Mouse (Mus musculus) liver, postnatal 0 days (tissue): ENCODE data around the gene Nwd1. TPM values are rescaled to one million over a fixed set of nuclear protein-coding genes. Genes with fewer than 3 reads are reported as not detected.
A peak's percentile ranks its signal among the peaks of the same experiment; 100 is the strongest.

Experiments used
- ATAC-seq: fragments of 200-750 bp; cut with Nextera tagmentation; 2 replicates; pipeline ENCODE4 v1.8.0; 2017; ENCODE audit warnings: mild to moderate bottlenecking, moderate library complexity
- DNase-seq: peaks from one replicate; pipeline ENCODE4 v3.0.0-alpha.2; 2016
- H3K27ac ChIP-seq: fragments of 300-500 bp; sonication (generic); 2 replicates; pipeline ENCODE4 v1.5.1; 2014; ENCODE audit warnings: antibody characterized with exemption, moderate library complexity, mild to moderate bottlenecking, low read depth
- H3K27me3 ChIP-seq: fragments of 300-500 bp; sonication (generic); 2 replicates; pipeline ENCODE4 v1.6.1; 2014; ENCODE audit warnings: low read length, control low read depth, mixed read lengths; ENCODE audit not compliant: insufficient read depth
- H3K36me3 ChIP-seq: fragments of 300-500 bp; sonication (generic); replicated peaks from 2 replicates; pipeline ENCODE4 v1.6.1; 2014; ENCODE audit warnings: mild to moderate bottlenecking, control low read depth, low read length, moderate library complexity, mixed read lengths; ENCODE audit not compliant: insufficient read depth
- H3K4me1 ChIP-seq: fragments of 300-500 bp; sonication (generic); 2 replicates; pipeline ENCODE4 v1.6.1; 2014; ENCODE audit warnings: antibody characterized with exemption, mild to moderate bottlenecking, control low read depth; ENCODE audit not compliant: insufficient read depth
- H3K4me2 ChIP-seq: fragments of 300-500 bp; sonication (generic); 2 replicates; pipeline ENCODE4 v1.6.1; 2014; ENCODE audit warnings: low read depth, mild to moderate bottlenecking, low read length, moderate library complexity, mixed read lengths
- H3K4me3 ChIP-seq: fragments of 300-500 bp; sonication (generic); 2 replicates; pipeline ENCODE4 v1.5.1; 2014; ENCODE audit warnings: low read depth, low read length
- H3K9ac ChIP-seq: fragments of 300-500 bp; sonication (generic); replicated peaks from 2 replicates; pipeline ENCODE4 v1.6.1; 2014; ENCODE audit warnings: mild to moderate bottlenecking, moderate library complexity
- H3K9me3 ChIP-seq: fragments of 300-500 bp; sonication (generic); 2 replicates; pipeline ENCODE4 v1.6.1; 2016; ENCODE audit warnings: mild to moderate bottlenecking, control low read depth, low read length, mixed read lengths
- CTCF ChIP-seq: sonication (generic); IDR thresholded peaks from 2 replicates; pipeline ENCODE4 v1.5.1; 2016; ENCODE audit warnings: antibody characterized with exemption, low read depth
- EP300 ChIP-seq: IDR thresholded peaks from 2 replicates; pipeline ENCODE4 v1.6.1; 2016; ENCODE audit warnings: antibody characterized with exemption, low read depth, mild to moderate bottlenecking
- WGBS: fragments of 180-500 bp; shearing (Covaris S2); extraction: QIAGEN DNeasy Blood & Tissue Kit; methylation state at CpG from one replicate; pipeline ENCODE4 v1.1.7; 2014; ENCODE audit not compliant: insufficient replicate concordance; 5-methylcytosine and 5-hydroxymethylcytosine counted together
- polyA plus RNA-seq: library from polyadenylated mRNA; unstranded; fragments of >200 nt; fragmentation: Nextera tagmentation; extraction: Ambion mirVana; gene quantifications from 2 replicates; pipeline ENCODE4 v1.2.1, GENCODE M21; 2015

Nwd1 gene
- not detected in 2 replicates for polyA plus RNA-seq

DNA sequence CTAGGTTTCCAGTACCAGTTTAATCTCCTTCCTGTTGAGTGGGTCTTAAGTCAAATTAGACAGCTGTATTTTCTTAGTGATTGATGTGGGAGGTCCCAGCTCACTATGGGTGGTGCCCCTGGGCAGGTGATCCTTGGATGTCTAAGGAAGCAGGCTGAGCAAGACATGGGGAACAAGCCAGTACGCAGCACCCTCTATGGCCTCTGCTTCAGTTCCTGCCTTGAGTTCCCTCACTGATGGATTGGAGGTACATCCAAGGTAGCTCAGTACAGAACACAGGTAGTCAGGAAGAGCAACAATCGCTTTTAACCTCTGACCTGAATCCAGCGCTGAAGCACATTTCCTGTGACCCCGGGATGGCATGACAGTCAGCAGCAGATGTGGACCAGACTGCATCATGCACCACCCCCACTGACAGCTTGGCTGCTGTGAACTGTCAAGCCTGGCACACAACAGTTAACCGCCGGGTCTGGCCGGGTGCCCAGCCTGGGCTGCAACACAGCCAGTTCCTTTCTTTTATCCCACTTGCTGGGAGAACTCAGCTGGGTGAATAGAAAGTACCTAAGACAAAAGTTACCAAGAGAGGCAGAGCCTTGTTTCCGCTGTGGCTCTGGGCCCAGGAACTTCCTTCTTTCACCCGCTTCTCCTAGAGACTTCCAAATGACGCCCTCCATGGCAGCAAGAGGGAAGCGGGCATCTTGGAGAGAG, at the start of gene Nwd1:
Gene Nwd1, plus strand, starts transcription at position 652 of the 708 bp plus-strand sequence.
- DNase-seq (peak; percentile 62), ATAC-seq (peak; percentile 77)
- Histone ChIP-seq H3K4me1 (peaks cover 2% of the 10 kb centered on the region; the same call in 1 of the 2 replicates), H3K9me3 (no peaks in the 10 kb centered on the region), H3K36me3 (no peaks in the 10 kb centered on the region), H3K4me3 (no peak within 1 kb of the TSS), H3K27me3 (no peaks in the 10 kb centered on the region), H3K27ac (no peak within 1 kb of the TSS), H3K9ac (no peak within 1 kb of the TSS), H3K4me2 (no peak within 1 kb of the TSS)
- 30% methylated on average over 11 of the region's 11 CpGs for WGBS
- TF ChIP-seq EP300 (peak; percentile 27; the same call in 1 of the 2 replicates), CTCF (no peak)

DNA sequence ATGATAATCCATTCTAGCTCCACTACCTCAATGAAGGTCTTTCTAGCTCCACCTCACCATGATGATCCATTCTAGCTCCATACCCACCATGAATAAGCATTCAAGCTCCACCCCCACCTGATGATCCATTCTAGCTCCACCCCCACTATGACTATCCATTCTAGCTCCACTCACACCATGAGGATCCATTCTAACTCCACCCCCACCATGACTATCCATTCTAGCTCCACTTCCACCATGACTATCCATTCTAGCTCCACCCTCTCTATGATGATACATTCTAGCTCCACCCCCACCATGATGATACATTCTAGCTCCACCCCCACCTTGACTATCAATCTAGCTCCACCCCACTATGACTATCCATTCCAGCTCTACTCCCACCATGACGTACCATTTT, 3.6 kb upstream of the Nwd1 start:
- no peak for DNase-seq
- no peaks in the 10 kb centered on the region for H3K9me3 ChIP-seq
- no peaks in the 10 kb centered on the region for H3K27me3 ChIP-seq
- H3K4me1 ChIP-seq = peaks cover 2% of the 10 kb centered on the region; the same call in 1 of the 2 replicates
- no peaks in the 10 kb centered on the region for H3K36me3 ChIP-seq
- no peak overlapping the region for H3K4me2 ChIP-seq
- no peak overlapping the region for H3K4me3 ChIP-seq
- ATAC-seq = peak; percentile 43
- no peak overlapping the region for H3K27ac ChIP-seq
- H3K9ac ChIP-seq = no peak overlapping the region
- 84% methylated on average over 1 of the region's 1 CpGs for WGBS
- TF ChIP-seq CTCF (no peak), EP300 (no peak)

DNA sequence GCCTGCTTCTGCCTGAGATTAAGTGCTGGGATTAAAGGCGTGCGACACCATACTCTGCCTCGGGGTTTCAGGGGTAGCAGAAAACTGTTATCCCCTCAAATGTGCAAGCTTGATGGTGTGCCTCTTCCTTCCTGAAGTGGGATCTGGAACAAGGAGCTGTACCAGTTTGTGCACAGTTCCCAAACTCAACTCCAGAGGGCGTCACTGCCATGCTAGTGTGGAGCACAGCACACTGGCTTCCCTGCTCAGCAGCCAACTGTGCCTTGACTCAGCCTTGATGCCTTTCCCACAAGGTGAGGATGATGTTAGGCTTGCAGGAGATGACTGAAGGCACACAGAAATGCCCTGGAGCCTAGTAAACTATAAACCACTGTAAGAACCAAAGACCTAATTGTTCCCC, 1.9 kb upstream of the Nwd1 start:
- TF ChIP-seq EP300 = no peak
- TF ChIP-seq CTCF = peak; percentile 55
- 49% methylated on average over 4 of the region's 4 CpGs for WGBS
- H3K9ac ChIP-seq = no peak overlapping the region

DNA sequence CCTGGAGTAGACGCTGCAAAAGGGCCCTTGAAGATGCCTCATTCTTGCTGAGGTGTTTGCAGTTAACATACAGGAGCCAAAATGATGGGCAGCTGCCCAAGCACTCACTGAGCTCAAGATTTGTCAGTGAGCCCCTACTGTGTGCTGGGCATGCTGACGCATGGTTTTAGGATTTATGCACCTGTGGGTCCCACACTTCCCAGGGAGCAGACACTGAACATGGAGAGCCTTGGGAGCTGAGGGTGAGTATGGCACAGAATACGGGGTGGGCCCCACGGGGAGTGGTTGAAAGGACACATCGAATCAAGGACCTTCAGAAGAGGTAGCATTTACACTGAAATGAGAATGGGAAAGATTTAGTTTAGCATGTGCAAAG, 245 bp downstream of the Nwd1 start:
- Histone ChIP-seq H3K36me3 (no peaks in the 10 kb centered on the region), H3K9me3 (no peaks in the 10 kb centered on the region), H3K4me2 (no peak overlapping the region), H3K27ac (no peak overlapping the region), H3K4me3 (no peak overlapping the region), H3K27me3 (no peaks in the 10 kb centered on the region), H3K9ac (no peak overlapping the region), H3K4me1 (peaks cover 2% of the 10 kb centered on the region; the same call in 1 of the 2 replicates)
- DNase-seq (no peak), ATAC-seq (no peak)
- 62% methylated on average over 5 of the region's 5 CpGs for WGBS
- TF ChIP-seq CTCF (no peak), EP300 (no peak)

More for the DNA sequence above, 1.9 kb upstream of the Nwd1 start:
- ATAC-seq = no peak
- Histone ChIP-seq H3K27ac (no peak overlapping the region), H3K4me3 (no peak overlapping the region), H3K9me3 (no peaks in the 10 kb centered on the region), H3K27me3 (no peaks in the 10 kb centered on the region), H3K36me3 (no peaks in the 10 kb centered on the region), H3K4me1 (peaks cover 2% of the 10 kb centered on the region; the same call in 1 of the 2 replicates), H3K4me2 (no peak overlapping the region)
- no peak for DNase-seq

DNA sequence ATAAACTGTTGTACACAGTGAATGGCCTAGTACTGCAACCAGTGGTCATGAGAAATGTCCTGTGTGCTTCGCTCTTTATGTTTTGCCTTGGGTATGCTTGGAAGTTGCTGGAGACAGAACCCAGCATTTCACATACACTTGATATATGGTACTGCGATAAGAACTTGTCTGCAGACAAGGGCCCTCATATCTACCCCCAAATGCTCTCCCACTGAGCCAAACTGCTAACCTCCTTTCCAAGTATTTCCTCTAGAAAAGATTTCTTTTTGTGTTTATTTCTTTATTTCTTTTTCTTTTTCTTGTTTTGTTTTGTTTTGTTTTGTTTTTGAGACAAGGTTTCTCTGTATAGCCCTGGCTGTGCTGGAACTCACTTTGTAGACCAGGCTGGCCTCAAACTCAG, 4.2 kb downstream of the Nwd1 start:
- ATAC-seq (no peak), DNase-seq (no peak)
- H3K27me3 ChIP-seq = no peaks in the 10 kb centered on the region
- H3K9ac ChIP-seq = no peak overlapping the region
- WGBS = 84% methylated on average over 2 of the region's 2 CpGs
- H3K4me2 ChIP-seq = no peak overlapping the region
- no peaks in the 10 kb centered on the region for H3K36me3 ChIP-seq
- no peak overlapping the region for H3K4me3 ChIP-seq
- H3K4me1 ChIP-seq = peaks cover 6% of the 10 kb centered on the region; the same call in 1 of the 2 replicates
- TF ChIP-seq EP300 = no peak
- no peak for TF ChIP-seq CTCF
- no peaks in the 10 kb centered on the region for H3K9me3 ChIP-seq
- no peak overlapping the region for H3K27ac ChIP-seq

DNA sequence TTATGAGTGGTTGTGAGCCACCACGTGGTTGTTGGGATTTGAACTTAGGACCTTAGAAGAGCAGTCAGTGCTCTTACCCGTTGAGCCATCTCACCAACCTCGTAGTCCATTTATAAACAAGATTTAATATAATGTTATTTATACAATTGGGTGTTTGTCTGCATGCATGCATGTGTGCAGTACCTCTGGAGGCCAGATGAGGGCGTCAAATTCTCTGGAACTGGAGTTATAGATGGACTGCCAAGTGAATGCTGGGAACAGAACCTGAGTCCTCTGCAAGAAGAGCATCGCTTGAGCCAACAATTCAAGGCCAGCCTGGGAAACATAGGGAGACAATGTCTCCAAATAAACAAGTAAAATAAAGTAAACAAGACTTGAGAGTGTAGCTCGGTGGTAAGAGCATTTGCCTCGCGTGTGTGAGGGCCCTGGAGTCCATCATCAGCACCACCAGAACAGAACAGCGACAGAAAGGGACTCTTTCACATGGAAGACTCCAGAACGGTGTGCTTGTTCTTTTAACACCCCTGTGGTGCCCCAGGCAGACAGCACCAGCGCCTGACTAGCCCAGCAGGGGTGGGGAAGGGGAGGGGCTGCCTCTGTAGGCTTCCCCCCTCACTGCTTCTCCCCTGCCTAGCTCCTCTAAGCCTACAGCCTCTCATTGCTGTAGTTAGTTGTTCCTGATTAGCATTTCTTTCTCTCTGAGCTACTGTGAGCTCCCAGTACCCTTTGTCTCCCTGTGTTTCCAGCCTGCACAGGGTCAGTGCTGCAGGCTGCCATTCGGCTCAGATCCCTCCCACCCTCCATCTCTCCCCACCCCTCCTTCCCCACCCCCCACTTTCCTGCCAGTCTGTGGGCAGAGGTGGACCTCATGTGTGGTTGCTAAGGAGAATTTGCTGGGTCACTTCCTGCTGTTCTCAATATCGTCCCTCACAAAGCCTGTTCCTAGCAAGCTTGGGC, 8.3 kb downstream of the Nwd1 start:
- ATAC-seq (peak; percentile 45; the same call in 1 of the 2 replicates), DNase-seq (no peak)

More for the DNA sequence above, 8.3 kb downstream of the Nwd1 start:
- H3K4me2 ChIP-seq = no peak overlapping the region
- H3K9ac ChIP-seq = no peak overlapping the region
- H3K36me3 ChIP-seq = no peaks in the 10 kb centered on the region
- H3K27me3 ChIP-seq = no peaks in the 10 kb centered on the region
- H3K4me3 ChIP-seq = no peak overlapping the region
- WGBS = 19% methylated on average over 13 of the region's 13 CpGs
- H3K9me3 ChIP-seq = no peaks in the 10 kb centered on the region
- peaks cover 4% of the 10 kb centered on the region; the same call in 1 of the 2 replicates for H3K4me1 ChIP-seq
- H3K27ac ChIP-seq = no peak overlapping the region
- TF ChIP-seq CTCF (peak; percentile 24; the same call in 1 of the 2 replicates), EP300 (no peak)
